Mouse (Mus musculus) liver, embryonic 13.5 days (tissue): ENCODE results near the gene Dedd. TPM values are rescaled to one million over a fixed set of nuclear protein-coding genes. Genes with fewer than 3 reads are reported as not detected.

Experiments
- ATAC-seq: fragments of 200-750 bp; cut with Nextera tagmentation; 2 replicates; pipeline ENCODE4 v1.8.0; 2017; ENCODE audit warnings: low read depth, mild to moderate bottlenecking, moderate number of reproducible peaks, moderate library complexity
- DNase-seq: peaks from one replicate; pipeline ENCODE4 v3.0.0; 2022
- H3K27ac ChIP-seq: fragments of 300-500 bp; sonication (generic); 2 replicates; pipeline ENCODE4 v1.5.1; 2015; ENCODE audit warnings: moderate library complexity, mild to moderate bottlenecking, inconsistent platforms
- H3K27me3 ChIP-seq: fragments of 300-500 bp; sonication (generic); 2 replicates; pipeline ENCODE4 v1.6.1; 2015; ENCODE audit warnings: mild to moderate bottlenecking, inconsistent platforms
- H3K36me3 ChIP-seq: fragments of 300-500 bp; sonication (generic); 2 replicates; pipeline ENCODE4 v1.6.1; 2015; ENCODE audit warnings: mild to moderate bottlenecking, inconsistent platforms
- H3K4me1 ChIP-seq: fragments of 300-500 bp; sonication (generic); replicated peaks from 2 replicates; pipeline ENCODE4 v1.6.1; 2015; ENCODE audit warnings: inconsistent platforms
- H3K4me2 ChIP-seq: fragments of 300-500 bp; sonication (generic); 2 replicates; pipeline ENCODE4 v1.6.1; 2015; ENCODE audit warnings: inconsistent platforms, mild to moderate bottlenecking, moderate library complexity
- H3K4me3 ChIP-seq: fragments of 300-500 bp; sonication (generic); replicated peaks from 2 replicates; pipeline ENCODE4 v1.5.1; 2015; ENCODE audit warnings: mild to moderate bottlenecking, inconsistent platforms
- H3K9ac ChIP-seq: fragments of 300-500 bp; sonication (generic); 2 replicates; pipeline ENCODE4 v1.6.1; 2015; ENCODE audit warnings: mild to moderate bottlenecking, inconsistent platforms
- H3K9me3 ChIP-seq: fragments of 300-500 bp; sonication (generic); replicated peaks from 2 replicates; pipeline ENCODE4 v1.6.1; 2016; ENCODE audit warnings: inconsistent platforms
- WGBS: fragments of 180-500 bp; shearing (Covaris S2); methylation state at CpG from one replicate; pipeline ENCODE4 v1.1.7; 2015; ENCODE audit not compliant: insufficient replicate concordance; 5-methylcytosine and 5-hydroxymethylcytosine counted together
- polyA plus RNA-seq: library from polyadenylated mRNA; unstranded; fragments of >200 nt; fragmentation: Nextera tagmentation; extraction: Ambion mirVana; gene quantifications from 2 replicates; pipeline ENCODE4 v1.2.1, GENCODE M21; 2015

Dedd gene
- 20.3 and 22.7 TPM in 2 replicates for polyA plus RNA-seq

GRCm38 (mm10) chr1:171328839-171329432 is at the start of gene Dedd:
TSS of gene Dedd (plus strand) at chr1:171329145.
- DNase-seq (peak; percentile 80), ATAC-seq (peak; percentile 86)
- peaks cover 16% of the 10 kb centered on the region; the same call in 1 of the 2 replicates for H3K36me3 ChIP-seq
- peak within 1 kb of the TSS; percentile 92 for H3K4me3 ChIP-seq
- no peaks in the 10 kb centered on the region for H3K27me3 ChIP-seq
- H3K9me3 ChIP-seq, result no peaks in the 10 kb centered on the region
- WGBS, result under 1% methylated on average over 48 of the region's 48 CpGs
- peak within 1 kb of the TSS; percentile 95 for H3K27ac ChIP-seq
- peak within 1 kb of the TSS; percentile 95 for H3K9ac ChIP-seq
- peak within 1 kb of the TSS; percentile 87 for H3K4me2 ChIP-seq
- peaks cover 48% of the 10 kb centered on the region for H3K4me1 ChIP-seq

GRCm38 (mm10) chr1:171279721-171280120 is 49.2 kb upstream of the Dedd start:
- Histone ChIP-seq H3K4me2 (peak overlapping the region; percentile 90), H3K4me3 (peak overlapping the region; percentile 90), H3K9me3 (no peaks in the 10 kb centered on the region), H3K27ac (peak overlapping the region; percentile 100), H3K9ac (peak overlapping the region; percentile 99), H3K4me1 (peaks cover 66% of the 10 kb centered on the region), H3K27me3 (no peaks in the 10 kb centered on the region), H3K36me3 (peaks cover 78% of the 10 kb centered on the region)
- no peak for DNase-seq
- 41% methylated on average over 5 of the region's 5 CpGs for WGBS
- no peak for ATAC-seq

- 1% methylated on average over 25 of the region's 25 CpGs for WGBS
- H3K27ac ChIP-seq, result peak overlapping the region; percentile 100
- H3K9me3 ChIP-seq, result no peaks in the 10 kb centered on the region
- H3K27me3 ChIP-seq, result no peaks in the 10 kb centered on the region
- H3K4me1 ChIP-seq, result peaks cover 72% of the 10 kb centered on the region
- H3K4me3 ChIP-seq, result peak overlapping the region; percentile 90
- H3K4me2 ChIP-seq, result peak overlapping the region; percentile 90
- peak overlapping the region; percentile 99 for H3K9ac ChIP-seq
- peaks cover 77% of the 10 kb centered on the region for H3K36me3 ChIP-seq
- ATAC-seq (peak; percentile 55), DNase-seq (no peak)
These were observed 48.6 kb upstream of the Dedd start for GRCm38 (mm10) chr1:171280250-171280915.

GRCm38 (mm10) chr1:171280916-171281527 is 47.9 kb upstream of the Dedd start, which contains the start of gene Ppox:
TSS of gene Ppox (minus strand) at chr1:171281186.
- WGBS, result under 1% methylated on average over 26 of the region's 26 CpGs

GRCm38 (mm10) chr1:171281528-171281923 is 47.4 kb upstream of the Dedd start:
- DNase-seq (peak; percentile 78), ATAC-seq (peak; percentile 16)

More at GRCm38 (mm10) chr1:171280916-171281527, 47.9 kb upstream of the Dedd start, which contains the start of gene Ppox:
- peak within 1 kb of the TSS; percentile 100 for H3K27ac ChIP-seq
- H3K9me3 ChIP-seq, result no peaks in the 10 kb centered on the region
- ATAC-seq, result peak; percentile 95
- peak within 1 kb of the TSS; percentile 99 for H3K9ac ChIP-seq
- H3K36me3 ChIP-seq, result peaks cover 76% of the 10 kb centered on the region
- peak within 1 kb of the TSS; percentile 90 for H3K4me2 ChIP-seq
- DNase-seq, result peak; percentile 95
- peak within 1 kb of the TSS; percentile 90 for H3K4me3 ChIP-seq
- H3K27me3 ChIP-seq, result no peaks in the 10 kb centered on the region
- peaks cover 78% of the 10 kb centered on the region for H3K4me1 ChIP-seq

GRCm38 (mm10) chr1:171282086-171282805 is 46.7 kb upstream of the Dedd start:
- ATAC-seq (no peak), DNase-seq (no peak)
- H3K27me3 ChIP-seq, result no peaks in the 10 kb centered on the region
- peak overlapping the region; percentile 90 for H3K4me3 ChIP-seq
- H3K27ac ChIP-seq, result peak overlapping the region; percentile 100
- 65% methylated on average over 18 of the region's 18 CpGs for WGBS
- peaks cover 68% of the 10 kb centered on the region for H3K36me3 ChIP-seq
- peak overlapping the region; percentile 99 for H3K9ac ChIP-seq
- peaks cover 79% of the 10 kb centered on the region for H3K4me1 ChIP-seq
- H3K4me2 ChIP-seq, result peak overlapping the region; percentile 90
- no peaks in the 10 kb centered on the region for H3K9me3 ChIP-seq

More at GRCm38 (mm10) chr1:171281528-171281923, 47.4 kb upstream of the Dedd start:
- Histone ChIP-seq H3K27me3 (no peaks in the 10 kb centered on the region), H3K4me2 (peak overlapping the region; percentile 90), H3K4me3 (peak overlapping the region; percentile 90), H3K4me1 (peaks cover 79% of the 10 kb centered on the region), H3K9me3 (no peaks in the 10 kb centered on the region), H3K9ac (peak overlapping the region; percentile 99), H3K27ac (peak overlapping the region; percentile 100), H3K36me3 (peaks cover 76% of the 10 kb centered on the region)
- under 1% methylated on average over 10 of the region's 10 CpGs for WGBS

GRCm38 (mm10) chr1:171283188-171284160 is 45.5 kb upstream of the Dedd start:
- Histone ChIP-seq H3K9me3 (no peaks in the 10 kb centered on the region), H3K4me2 (peak overlapping the region; percentile 90), H3K36me3 (peaks cover 58% of the 10 kb centered on the region), H3K9ac (0 out of 2 replicates have a peak overlapping the region, but pooled peaks have one; percentile 99), H3K27me3 (no peaks in the 10 kb centered on the region), H3K4me3 (peak overlapping the region; percentile 90; the same call in 1 of the 2 replicates), H3K4me1 (peaks cover 74% of the 10 kb centered on the region), H3K27ac (peak overlapping the region; percentile 100)
- ATAC-seq (no peak), DNase-seq (no peak)
- 82% methylated on average over 18 of the region's 18 CpGs for WGBS

GRCm38 (mm10) chr1:171284491-171284890 is 44.5 kb upstream of the Dedd start:
- no peaks in the 10 kb centered on the region for H3K27me3 ChIP-seq
- H3K4me2 ChIP-seq, result no peak overlapping the region
- 90% methylated on average over 15 of the region's 15 CpGs for WGBS
- H3K9me3 ChIP-seq, result no peaks in the 10 kb centered on the region
- 0 out of 2 replicates have a peak overlapping the region, but pooled peaks have one; percentile 22 for H3K9ac ChIP-seq
- no peak for DNase-seq
- H3K4me1 ChIP-seq, result peaks cover 71% of the 10 kb centered on the region
- no peak for ATAC-seq
- H3K36me3 ChIP-seq, result peaks cover 58% of the 10 kb centered on the region
- H3K4me3 ChIP-seq, result no peak overlapping the region
- H3K27ac ChIP-seq, result no peak overlapping the region

GRCm38 (mm10) chr1:171285096-171285892 is 43.7 kb upstream of the Dedd start:
- peak overlapping the region; percentile 22; the same call in 1 of the 2 replicates for H3K9ac ChIP-seq
- no peaks in the 10 kb centered on the region for H3K9me3 ChIP-seq
- no peak for ATAC-seq
- 77% methylated on average over 20 of the region's 20 CpGs for WGBS
- DNase-seq, result no peak
- peaks cover 65% of the 10 kb centered on the region for H3K4me1 ChIP-seq
- H3K27me3 ChIP-seq, result no peaks in the 10 kb centered on the region
- 0 out of 2 replicates have a peak overlapping the region, but pooled peaks have one; percentile 4 for H3K4me3 ChIP-seq
- peak overlapping the region; percentile 30 for H3K27ac ChIP-seq
- H3K4me2 ChIP-seq, result 0 out of 2 replicates have a peak overlapping the region, but pooled peaks have one; percentile 6
- peaks cover 61% of the 10 kb centered on the region for H3K36me3 ChIP-seq
